Mouse (Mus musculus) ES-E14 (cell line): ENCODE measurements around the gene Gm21994. TPM values are rescaled to one million over a fixed set of nuclear protein-coding genes. Genes with fewer than 3 reads are reported as not detected.
"Not testable (repeated sequence)": the region's sequence is repeated elsewhere in the genome, so short reads cannot be mapped to it uniquely, and the experiment has no call there.

Experiments
- DNase-seq: peaks from one replicate; pipeline ENCODE4 v3.0.0-alpha.2; 2013; ENCODE audit warnings: low read depth, low spot score
- H3K27ac ChIP-seq: 2 replicates; pipeline ENCODE4 v1.5.1; 2012; ENCODE audit warnings: low read depth, mild to moderate bottlenecking, low read length, moderate library complexity, mixed read lengths; ENCODE audit not compliant: poor library complexity, insufficient read depth, severe bottlenecking
- H3K36me3 ChIP-seq: 2 replicates; pipeline ENCODE4 v1.6.1; 2012; ENCODE audit warnings: mild to moderate bottlenecking, low read length, moderate library complexity, mixed read lengths; ENCODE audit not compliant: control insufficient read depth, poor library complexity, insufficient read depth, severe bottlenecking
- H3K4me1 ChIP-seq, 2 experiments: fragments of 150-350 bp in 1 of 2; sonication (generic) in 1 of 2; 2 replicates each; pipeline ENCODE4 v1.6.1; 2012; ENCODE audit warnings: low read length in 2 of 2, mild to moderate bottlenecking in 1 of 2, mixed read lengths in 1 of 2; ENCODE audit not compliant: control insufficient read depth in 2 of 2, insufficient read depth in 2 of 2, poor library complexity in 1 of 2
- H3K4me3 ChIP-seq, 2 experiments: fragments of 150-350 bp in 1 of 2; sonication (generic) in 1 of 2; 2 replicates each; pipeline ENCODE4 v1.5.1; 2012; ENCODE audit warnings: low read length in 2 of 2, low read depth in 1 of 2, mild to moderate bottlenecking in 1 of 2, mixed read lengths in 1 of 2; ENCODE audit not compliant: insufficient read depth in 1 of 2, poor library complexity in 1 of 2, severe bottlenecking in 1 of 2
- H3K9ac ChIP-seq: 2 replicates; pipeline ENCODE4 v1.6.1; 2012; ENCODE audit warnings: low read depth, mild to moderate bottlenecking, low read length, mixed read lengths; ENCODE audit not compliant: poor library complexity, insufficient read depth, severe bottlenecking
- H3K9me3 ChIP-seq: fragments of 150-350 bp; sonication (generic); 2 replicates; pipeline ENCODE4 v1.6.1; 2012; ENCODE audit warnings: low read depth, mild to moderate bottlenecking, low read length; ENCODE audit not compliant: control insufficient read depth, insufficient read depth
- CHD2 ChIP-seq: IDR thresholded peaks from 2 replicates; pipeline ENCODE4 v1.6.1; 2014; ENCODE audit warnings: mild to moderate bottlenecking, low read depth, low read length, inconsistent platforms
- HCFC1 ChIP-seq: IDR thresholded peaks from 2 replicates; pipeline ENCODE4 v1.6.1; 2012; ENCODE audit warnings: low read length, inconsistent platforms, borderline replicate concordance; ENCODE audit not compliant: insufficient read depth
- MAFK ChIP-seq: IDR thresholded peaks from 2 replicates; pipeline ENCODE4 v1.6.1; 2014; ENCODE audit warnings: mild to moderate bottlenecking, low read depth, low read length, inconsistent platforms; ENCODE audit not compliant: insufficient read depth
- ZC3H11A ChIP-seq: IDR thresholded peaks from 2 replicates; pipeline ENCODE4 v1.6.1; 2012; ENCODE audit warnings: low read depth, mild to moderate bottlenecking, inconsistent platforms, low read length, borderline replicate concordance
- ZNF384 ChIP-seq: IDR thresholded peaks from 2 replicates; pipeline ENCODE4 v1.6.1; 2012; ENCODE audit warnings: low read depth, low read length, inconsistent platforms
- in situ Hi-C, 2 experiments: fragments of 600-800 bp; cut with MboI; formaldehyde crosslinking; loops; one replicate each; pipeline ENCODE4 v1.15.1; 2025; ENCODE audit warnings: low sequenced_read_pairs in 2 of 2, inconsistent platforms in 1 of 2; ENCODE audit not compliant: unreplicated experiment in 2 of 2
- total RNA-seq: library from RNA; depleted of rRNA; stranded (reverse); fragments of 300-350 nt; gene quantifications from 2 replicates; pipeline ENCODE4 v1.2.3, GENCODE M21; 2012; rRNA removed

Gene Gm21994
- total RNA-seq: 11.2 and 14.4 TPM in 2 replicates

GRCm38 (mm10) chr2:150255491-150255890 lies at the start of gene Gm21994:
TSS of gene Gm21994 (minus strand) at chr2:150255591.
- DNase-seq, H3K9ac ChIP-seq, H3K4me3 ChIP-seq, H3K27ac ChIP-seq, H3K9me3 ChIP-seq, H3K36me3 ChIP-seq, in situ Hi-C loops, H3K4me1 ChIP-seq: not testable (repeated sequence)

- in situ Hi-C loops: no loop called here
- TF ChIP-seq ZNF384 (no peak), CHD2 (no peak), HCFC1 (no peak), ZC3H11A (no peak), MAFK (no peak)
- no peaks in the 10 kb centered on the region for H3K36me3 ChIP-seq
- no peaks in the 10 kb centered on the region for H3K9me3 ChIP-seq
- no peak overlapping the region for H3K27ac ChIP-seq
- H3K9ac ChIP-seq: no peak overlapping the region
- no peaks in the 10 kb centered on the region for H3K4me1 ChIP-seq
- DNase-seq: no peak
- no peak overlapping the region for H3K4me3 ChIP-seq
These were observed 43.7 kb upstream of the Gm21994 start for GRCm38 (mm10) chr2:150299096-150299495.

- no peak for DNase-seq
- no peak overlapping the region for H3K27ac ChIP-seq
- no peak for TF ChIP-seq ZNF384
- no peaks in the 10 kb centered on the region for H3K9me3 ChIP-seq
- in situ Hi-C loops: no loop called here
- H3K4me1 ChIP-seq: no peaks in the 10 kb centered on the region
- H3K9ac ChIP-seq: no peak overlapping the region
- H3K36me3 ChIP-seq: no peaks in the 10 kb centered on the region
- no peak overlapping the region for H3K4me3 ChIP-seq
These were observed 38.3 kb upstream of the Gm21994 start for GRCm38 (mm10) chr2:150293669-150294068.

GRCm38 (mm10) chr2:150257291-150257690 lies 1.9 kb upstream of the Gm21994 start, which contains the start of gene Gm14124:
TSS of gene Gm14124 (plus strand) at chr2:150257517.
- H3K36me3 ChIP-seq, H3K9me3 ChIP-seq, in situ Hi-C loops, H3K4me1 ChIP-seq: not testable (repeated sequence)
- H3K9ac ChIP-seq: peak within 1 kb of the TSS; percentile 78
- H3K27ac ChIP-seq: peak within 1 kb of the TSS; percentile 71; the same call in 1 of the 2 replicates
- peak; percentile 56 for DNase-seq
- peak; percentile 76; the same call in 1 of the 2 replicates for TF ChIP-seq CHD2
- peak within 1 kb of the TSS; percentile 79 to 89 for H3K4me3 ChIP-seq

GRCm38 (mm10) chr2:150256861-150257260 lies 1.5 kb upstream of the Gm21994 start:
- H3K4me3 ChIP-seq: peak overlapping the region; percentile 62 to 89
- H3K4me1 ChIP-seq, in situ Hi-C loops, H3K36me3 ChIP-seq, H3K9me3 ChIP-seq: not testable (repeated sequence)
- peak overlapping the region; percentile 32; the same call in 1 of the 2 replicates for H3K9ac ChIP-seq
- DNase-seq: peak; percentile 40
- H3K27ac ChIP-seq: peak overlapping the region; percentile 71; the same call in 1 of the 2 replicates
